Mouse (Mus musculus) heart, postnatal 0 days (tissue): ENCODE results near the gene Atp2b1.

Experiments used
- CTCF ChIP-seq: IDR thresholded peaks from 2 replicates; pipeline ENCODE4 v1.5.1; 2016; ENCODE audit warnings: antibody characterized with exemption, control low read depth, low read depth
- EP300 ChIP-seq: IDR thresholded peaks from 2 replicates; pipeline ENCODE4 v1.6.1; 2016; ENCODE audit warnings: antibody characterized with exemption, low read depth

DNA sequence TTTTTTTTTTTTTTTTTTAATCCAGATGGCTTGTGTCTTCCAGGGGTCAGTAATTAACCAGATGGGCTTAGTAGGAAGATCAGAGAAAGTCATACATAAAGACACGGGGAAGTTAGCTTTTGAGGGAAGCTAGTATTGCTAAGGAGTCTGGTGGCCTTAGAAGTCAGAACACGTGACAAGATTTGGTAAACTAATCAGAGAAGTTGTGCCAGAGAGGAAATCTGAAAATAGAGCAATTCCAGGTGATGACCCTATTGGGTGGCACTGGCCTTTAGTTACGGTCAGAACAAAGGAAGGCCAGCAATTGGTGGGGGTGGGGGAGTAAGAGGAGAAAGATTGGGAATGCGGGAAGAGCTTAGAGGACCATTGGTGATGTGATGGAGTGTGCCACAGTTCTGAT, 44.5 kb downstream of the Atp2b1 start:
- TF ChIP-seq CTCF (no peak), EP300 (no peak)
